Mouse (Mus musculus) T-cell, adult 66 days (primary cell): ENCODE measurements around the gene Ten1. TPM values are rescaled to one million over a fixed set of nuclear protein-coding genes. Genes with fewer than 3 reads are reported as not detected.

Source experiments
- total RNA-seq, 2 experiments: library from RNA; stranded (reverse); gene quantifications; 3 replicates in 1 of 2; 4 replicates in 1 of 2; pipeline ENCODE4 v1.2.4; 2023

Gene Ten1
- 10 to 100 TPM; 39.4 to 48.5 TPM for total RNA-seq

DNA sequence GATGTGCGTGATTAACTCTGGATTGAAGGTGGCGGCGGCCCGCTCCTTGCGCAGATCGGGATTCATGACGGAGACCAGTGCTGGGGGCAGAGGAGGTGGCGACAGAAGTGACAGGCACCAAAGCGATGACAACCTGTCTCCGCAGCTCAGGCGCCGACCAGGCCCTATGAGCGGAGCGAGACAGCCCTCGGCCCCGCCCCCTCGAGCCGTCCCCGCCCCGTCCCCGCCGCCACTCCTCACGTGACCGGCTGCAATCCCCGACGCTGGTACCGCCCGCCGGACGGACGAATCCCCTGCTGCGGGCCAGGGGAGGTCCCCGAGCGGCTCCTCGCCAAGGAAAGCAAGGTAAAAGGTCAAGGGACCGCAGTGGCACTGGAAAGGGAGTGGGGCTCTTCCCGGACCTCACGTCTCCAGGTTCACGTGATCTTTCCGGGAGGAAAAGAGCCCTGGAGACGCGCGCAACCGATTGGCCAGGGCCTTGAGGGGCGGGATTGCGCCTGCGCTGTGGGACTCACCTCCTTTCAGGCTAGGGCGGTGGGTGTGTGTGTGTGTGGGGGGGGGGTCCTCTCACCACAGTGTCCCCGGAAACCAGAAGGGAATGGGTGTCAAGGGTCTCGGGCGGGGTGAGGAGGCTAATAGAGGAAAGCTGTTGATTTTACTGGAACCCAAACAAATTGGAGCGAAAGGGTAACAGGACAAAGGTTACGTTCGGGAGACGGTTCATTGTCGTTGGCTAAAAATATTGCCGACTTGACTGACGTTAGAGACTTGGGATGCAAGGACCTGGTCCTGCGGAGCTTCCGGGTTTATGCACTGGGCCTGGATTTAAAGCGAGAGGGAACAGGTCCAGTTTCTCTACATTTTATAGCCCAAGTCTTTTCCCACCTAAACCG, at the start of gene Ten1, which contains the start of gene Acox1:
Gene Ten1 (plus strand): TSS at position 217 of the 893 bp plus-strand sequence.
Gene Acox1 (minus strand): TSS at position 407 of the 893 bp plus-strand sequence.

DNA sequence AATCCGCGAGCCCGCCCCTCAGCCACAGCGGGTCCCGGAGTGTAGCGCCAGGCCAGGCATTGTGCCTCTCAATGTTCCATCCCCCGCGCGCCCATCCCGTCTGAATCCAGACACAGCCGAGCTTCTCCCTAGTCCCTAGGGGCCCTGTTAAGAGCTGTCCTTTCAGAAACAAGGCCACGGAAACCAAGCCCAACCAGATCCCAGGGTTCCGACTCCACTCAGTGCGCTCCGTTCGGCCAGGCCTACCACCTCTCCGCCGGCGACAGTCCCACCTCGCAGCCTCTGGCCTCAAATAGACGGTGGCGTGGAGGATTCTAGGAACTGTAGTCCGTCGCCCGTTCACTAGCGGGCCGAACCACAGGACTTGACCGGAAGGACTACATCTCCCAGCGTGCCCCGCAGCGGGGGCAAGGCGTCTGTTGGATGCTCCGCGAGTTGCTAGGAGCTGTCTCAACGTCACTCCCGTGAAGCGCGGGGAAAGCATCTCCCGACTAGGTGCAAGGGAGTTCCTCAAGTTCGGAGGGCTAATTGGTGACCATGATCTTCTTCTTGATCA, 30.7 kb upstream of the Ten1 start, which contains the start of gene Fbf1:
Gene Fbf1 (minus strand): TSS at position 283 of the 556 bp plus-strand sequence.

DNA sequence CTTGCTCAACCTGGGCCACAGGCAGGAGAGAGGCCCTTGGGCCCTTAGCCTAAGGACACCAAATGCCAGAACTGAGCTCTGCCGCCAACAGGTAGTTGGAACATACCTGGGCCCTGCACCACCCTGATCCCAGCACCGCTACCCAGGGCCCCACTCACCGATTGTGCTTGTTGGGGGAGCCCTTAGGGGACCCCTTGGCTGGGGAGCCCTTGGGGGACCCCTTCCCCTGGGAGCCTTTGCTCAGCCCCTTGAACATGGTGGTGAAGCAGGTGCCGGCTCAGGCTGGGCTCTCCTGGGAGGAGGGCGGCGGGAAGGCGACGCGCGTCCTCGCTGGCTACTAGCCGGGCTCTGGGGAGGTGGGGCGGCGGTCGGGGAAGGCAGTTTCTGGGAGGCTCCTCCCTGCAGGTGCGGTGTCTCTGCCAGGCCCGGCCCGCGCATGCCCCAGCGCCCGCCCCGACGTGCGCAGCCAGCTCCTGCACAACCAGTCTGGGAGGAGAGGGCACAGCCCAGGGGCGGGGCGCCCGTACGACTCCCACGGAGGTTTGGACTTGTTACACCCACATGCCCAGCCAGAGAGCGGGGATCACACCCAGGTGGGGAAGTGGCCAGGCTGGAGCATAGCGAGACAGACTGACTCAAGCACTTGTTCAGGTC, 39.2 kb downstream of the Ten1 start, which contains the start of gene Evpl:
Gene Evpl (minus strand): TSS at position 336 of the 654 bp plus-strand sequence.

Other genes with a start within 250 kb of the Ten1 start
- gene Itgb4, start 224.1 kb upstream of the Ten1 start, total RNA-seq: under 1 TPM in 1 of 2 experiments, not detected in 1; 0.12 TPM
- gene Galk1, start 186.1 kb upstream of the Ten1 start, total RNA-seq: 10 to 100 TPM; 16.1 to 20.7 TPM
- 1,000 to 10,000 TPM; 1,503 to 1,566 TPM for gene H3f3b, start 170.9 kb upstream of the Ten1 start, total RNA-seq
- gene Unk, start 168.5 kb upstream of the Ten1 start, total RNA-seq: 10 to 100 TPM; 49.6 to 53.8 TPM
- gene Unc13d, start 120.9 kb upstream of the Ten1 start, total RNA-seq: 10 to 100 TPM; 87.7 TPM
- 100 to 1,000 TPM; 145 to 163 TPM for gene Wbp2, start 111.9 kb upstream of the Ten1 start, total RNA-seq
- gene Trim47, start 71.6 kb upstream of the Ten1 start, total RNA-seq: 1 to 10 TPM; 1.9 to 3.2 TPM
- 10 to 100 TPM; 37.9 to 43.8 TPM for gene Trim65, start 67.7 kb upstream of the Ten1 start, total RNA-seq
- gene Mrpl38, start 60.0 kb upstream of the Ten1 start, total RNA-seq: 10 to 100 TPM; 47.3 to 65.1 TPM
- gene Fbf1, start 30.7 kb upstream of the Ten1 start, total RNA-seq: 10 to 100 TPM; 27.4 to 31.2 TPM
- 10 to 100 TPM; 24.5 to 35.6 TPM for gene Acox1, start 190 bp downstream of the Ten1 start, total RNA-seq
- under 1 TPM; 0.20 to 0.36 TPM for gene Evpl, start 39.2 kb downstream of the Ten1 start, total RNA-seq
- 10 to 100 TPM; 63.3 to 67.3 TPM for gene Srp68, start 75.4 kb downstream of the Ten1 start, total RNA-seq
- gene Galr2, start 82.1 kb downstream of the Ten1 start, total RNA-seq: not detected
- 10 to 100 TPM; 56.2 to 64.5 TPM for gene Exoc7, start 108.4 kb downstream of the Ten1 start, total RNA-seq
- gene Foxj1, start 136.5 kb downstream of the Ten1 start, total RNA-seq: under 1 TPM; 0.87 to 0.92 TPM
- 10 to 100 TPM; 15.5 to 20.6 TPM for gene Rnf157, start 214.2 kb downstream of the Ten1 start, total RNA-seq
- gene Ubald2, start 235.2 kb downstream of the Ten1 start, total RNA-seq: 100 to 1,000 TPM; 111 to 116 TPM